Mouse (Mus musculus) A20 (cell line): ENCODE measurements around the gene Esrrb.

ENCODE experiments used
- DNase-seq: peaks from one replicate; pipeline ENCODE4 v3.0.0-alpha.2; 2011; ENCODE audit warnings: low read depth, low spot score

Gene Esrrb

DNA sequence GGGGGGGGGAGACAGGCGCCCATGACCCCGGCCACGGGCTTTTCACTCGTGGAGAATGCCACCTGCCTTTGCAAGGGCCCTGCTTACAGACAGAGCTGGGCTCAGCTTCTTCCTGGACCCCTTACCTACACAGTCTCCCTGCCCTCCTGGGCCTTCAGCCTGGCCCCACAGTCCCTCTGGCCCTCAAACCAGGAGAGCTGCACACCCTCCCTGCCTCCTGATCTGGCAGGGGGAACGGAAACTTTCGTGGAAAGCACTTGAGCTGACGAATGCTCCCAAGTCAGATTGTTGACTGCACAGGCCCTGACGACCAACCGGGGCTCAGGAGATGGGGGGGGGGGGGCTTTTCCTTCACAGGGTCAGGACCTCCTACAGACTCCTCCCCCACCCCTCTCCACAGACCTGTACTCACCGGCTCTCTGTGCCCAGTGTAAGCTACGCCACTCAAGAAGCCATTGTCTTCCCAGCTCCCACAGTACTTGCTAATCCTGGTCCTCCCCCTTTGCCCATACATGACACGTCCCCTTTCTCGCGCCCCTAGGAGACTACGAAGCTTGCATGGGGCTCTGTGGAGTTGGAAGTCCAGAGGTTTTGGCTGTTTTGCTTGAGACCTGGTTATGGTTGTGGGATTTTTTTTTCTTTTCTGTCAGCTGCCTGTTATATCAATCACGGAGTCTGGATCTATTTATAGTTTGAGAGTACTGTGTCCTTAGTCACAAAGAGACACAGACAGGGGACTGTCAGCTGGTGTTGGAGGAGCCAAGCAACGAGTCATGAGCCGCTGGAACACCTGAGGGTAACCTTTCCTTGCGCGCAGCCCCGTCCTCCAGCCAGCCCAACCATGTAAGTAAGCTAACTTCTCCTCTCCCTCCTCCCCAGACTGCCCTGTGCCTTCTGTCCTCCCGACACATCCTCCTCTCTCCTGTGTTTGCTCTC is at the start of gene Esrrb:
Gene Esrrb (plus strand): TSS at position 422 of the 936 bp plus-strand sequence.
- DNase-seq, result no peak

GRCm38 (mm10) chr12:86320629-86321028 is 40.3 kb upstream of the Esrrb start:
- no peak for DNase-seq

- DNase-seq, result no peak
These were observed 36.6 kb upstream of the Esrrb start for GRCm38 (mm10) chr12:86324297-86324696.

- DNase-seq, result no peak
These were observed 31.1 kb upstream of the Esrrb start for GRCm38 (mm10) chr12:86329813-86330212.

DNA sequence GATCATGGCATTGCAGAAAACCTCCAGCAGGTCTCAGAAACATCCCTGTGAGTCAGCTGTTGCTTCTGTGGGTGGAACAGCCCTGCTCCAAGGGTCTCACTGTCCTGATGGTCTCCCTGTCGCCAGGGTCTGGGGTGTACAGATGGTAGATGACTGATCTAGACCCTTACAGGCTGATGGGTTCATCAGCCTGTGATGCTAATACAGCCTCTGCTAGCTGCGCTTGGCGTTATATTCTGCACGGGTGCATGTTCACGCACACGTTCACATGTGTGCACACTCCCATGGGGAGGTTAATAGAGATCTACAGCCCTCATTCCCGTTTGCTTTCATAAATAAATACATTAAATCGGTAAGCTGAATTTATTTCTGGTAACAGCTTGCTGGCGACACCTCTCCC is 30.2 kb upstream of the Esrrb start:
- no peak for DNase-seq

GRCm38 (mm10) chr12:86331248-86331647 is 29.7 kb upstream of the Esrrb start:
- DNase-seq, result no peak

- peak; percentile 17 for DNase-seq
These were observed 24.7 kb upstream of the Esrrb start for GRCm38 (mm10) chr12:86336209-86336608.

DNA sequence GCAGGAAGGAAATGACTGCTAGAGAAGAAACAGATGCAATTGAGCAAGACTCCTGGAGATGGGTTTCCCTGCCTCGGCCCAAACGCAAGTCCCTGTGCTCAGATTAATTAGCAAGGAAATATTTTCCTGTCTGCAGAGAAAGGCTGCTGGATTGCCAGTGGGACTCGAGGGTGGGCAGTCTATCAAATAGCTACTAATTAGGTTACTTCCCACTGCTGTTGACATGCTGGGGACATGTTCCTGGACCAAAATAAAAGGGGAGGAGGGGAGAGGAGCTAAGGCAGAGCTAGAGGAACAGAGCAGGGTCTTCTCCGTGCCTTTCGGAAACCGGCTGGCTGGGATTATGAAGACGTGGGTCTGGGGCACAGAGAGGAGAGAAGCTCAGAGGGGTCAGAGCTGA is 24.0 kb upstream of the Esrrb start:
- DNase-seq, result no peak

- no peak for DNase-seq
These were observed 11.4 kb upstream of the Esrrb start for GRCm38 (mm10) chr12:86349477-86349876.

- no peak for DNase-seq
These were observed 1.5 kb upstream of the Esrrb start for GRCm38 (mm10) chr12:86359406-86359805.

- DNase-seq, result no peak
These were observed 1.0 kb upstream of the Esrrb start for GRCm38 (mm10) chr12:86359873-86360272.

DNA sequence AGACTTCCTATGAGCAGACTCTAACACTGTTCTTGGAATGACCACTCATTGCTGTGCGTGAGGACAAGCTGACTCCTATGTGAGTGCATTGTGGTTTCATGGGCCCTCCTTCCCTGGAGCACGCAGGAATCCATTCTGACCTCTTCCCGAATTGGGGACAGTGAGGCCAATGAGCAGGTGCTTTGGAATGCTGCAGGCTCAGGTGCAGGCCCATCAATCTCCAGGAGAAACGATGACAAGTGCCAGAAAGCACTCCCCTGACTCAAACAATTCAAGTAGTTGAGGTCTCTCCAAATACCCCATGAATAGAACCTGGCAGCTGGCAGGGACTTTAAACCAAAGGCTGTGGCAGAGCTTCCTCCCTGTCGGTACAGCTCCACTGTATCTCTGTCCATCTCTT is 3.4 kb downstream of the Esrrb start:
- no peak for DNase-seq

- no peak for DNase-seq
These were observed 3.8 kb downstream of the Esrrb start for GRCm38 (mm10) chr12:86364756-86365155.

DNA sequence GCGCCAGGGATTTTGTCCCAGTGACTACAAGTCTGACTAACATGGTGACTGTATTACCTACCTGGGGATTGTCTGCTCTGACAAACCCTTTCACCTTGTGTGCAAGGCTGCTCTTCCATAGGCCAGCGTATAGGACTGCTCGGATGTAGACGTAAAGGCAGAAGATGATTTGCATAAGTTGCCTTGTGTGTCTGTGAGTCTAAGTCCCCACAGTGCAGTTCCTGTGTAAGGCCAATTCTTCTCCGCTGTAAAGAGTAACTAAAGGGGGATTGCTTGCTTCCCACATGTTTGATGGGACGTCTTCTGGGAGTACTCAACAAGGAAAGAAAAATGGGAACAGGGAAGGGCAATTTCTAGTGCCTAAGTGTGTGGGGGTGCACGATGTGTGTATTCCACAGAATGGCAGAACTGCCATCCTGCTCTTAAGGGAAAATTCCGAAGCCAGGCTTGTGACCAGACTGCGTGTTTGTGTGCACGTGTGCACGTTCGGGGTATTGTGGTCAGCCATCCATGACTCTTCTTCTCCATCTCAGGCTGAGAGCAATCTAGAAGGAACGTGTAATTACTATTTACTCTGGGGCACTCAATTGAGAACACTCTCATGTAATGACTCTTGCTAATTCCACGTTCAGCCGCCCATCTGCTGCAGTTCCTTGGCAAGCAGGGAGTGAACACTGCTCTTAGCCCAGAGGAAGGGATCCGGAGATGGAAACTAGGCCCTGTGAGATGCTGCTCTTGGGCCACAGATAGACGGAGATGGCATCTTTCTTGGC is 9.9 kb downstream of the Esrrb start:
- DNase-seq, result no peak

DNA sequence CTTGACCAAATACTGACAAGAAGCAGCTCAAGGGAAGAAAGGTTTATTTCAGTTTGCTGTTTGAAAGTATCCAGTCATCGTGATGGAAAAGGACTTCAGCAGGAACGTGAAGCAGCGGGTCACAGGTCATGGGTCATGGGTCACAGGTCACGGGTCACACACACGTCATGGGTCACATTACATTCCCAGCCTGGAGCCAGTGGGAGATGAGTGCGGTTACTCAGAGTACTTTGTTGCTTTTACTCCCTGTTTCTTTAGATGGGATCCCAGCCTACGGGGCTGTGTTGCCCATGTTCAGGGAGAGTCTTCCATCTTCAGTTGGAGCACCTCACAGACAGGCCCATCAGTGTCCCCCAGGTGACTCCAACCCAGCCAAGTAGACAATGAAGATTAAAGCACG is 13.4 kb downstream of the Esrrb start:
- no peak for DNase-seq

- DNase-seq, result no peak
These were observed 18.8 kb downstream of the Esrrb start for GRCm38 (mm10) chr12:86379672-86380213.

- DNase-seq, result no peak
These were observed 22.9 kb downstream of the Esrrb start for GRCm38 (mm10) chr12:86383803-86384202.

DNA sequence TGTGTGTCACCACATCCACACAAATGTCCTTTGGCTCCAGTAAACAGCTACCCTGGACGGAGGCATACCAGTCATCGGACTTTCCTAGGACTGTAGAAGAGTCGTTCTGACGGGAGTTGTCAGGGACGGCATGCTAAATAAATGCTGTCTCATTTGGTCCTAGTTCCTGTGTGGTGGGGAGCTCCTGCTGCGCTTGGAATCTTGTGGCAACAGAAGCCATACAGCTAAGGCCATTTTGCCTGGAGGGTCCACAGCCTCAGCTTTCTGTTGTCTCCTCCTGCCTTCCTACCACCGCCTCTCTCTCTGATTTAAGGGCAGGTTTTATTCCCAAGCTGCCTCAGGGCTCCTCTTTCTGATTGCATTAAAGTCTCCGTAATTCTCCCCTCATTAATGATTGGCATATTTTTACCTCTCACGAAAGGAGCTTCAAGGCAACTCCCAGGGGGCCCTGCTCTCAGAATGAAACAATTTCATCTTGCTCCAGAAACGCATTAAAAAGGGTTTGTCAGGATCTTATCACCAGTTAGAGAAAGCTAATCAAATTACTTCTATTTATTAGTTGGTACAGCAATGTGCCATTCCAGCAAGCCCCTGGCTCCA is 26.9 kb downstream of the Esrrb start:
- no peak for DNase-seq

GRCm38 (mm10) chr12:86394773-86395172 is 33.9 kb downstream of the Esrrb start:
- DNase-seq, result no peak

DNA sequence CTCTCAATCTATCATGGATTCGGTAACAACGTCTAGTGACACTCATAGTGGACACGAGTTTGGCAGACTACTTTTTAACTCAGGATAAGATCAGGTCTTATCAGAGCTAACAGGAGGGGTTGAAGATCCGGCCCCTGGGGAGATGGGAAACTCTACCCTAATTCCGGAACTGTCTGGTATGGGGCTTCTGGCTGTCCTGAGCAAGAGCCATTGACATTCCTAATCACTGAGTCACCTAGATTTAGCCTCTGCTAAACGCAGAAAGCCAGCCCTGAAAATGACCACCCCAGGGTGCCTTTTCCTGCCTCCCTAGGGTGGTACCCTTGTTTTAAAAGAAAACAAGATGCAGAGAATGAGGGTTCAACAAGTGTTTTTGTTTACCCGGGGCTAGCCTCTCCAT is 34.4 kb downstream of the Esrrb start:
- DNase-seq, result no peak

- no peak for DNase-seq
These were observed 37.8 kb downstream of the Esrrb start for GRCm38 (mm10) chr12:86398762-86399161.

- DNase-seq, result peak; percentile 65
These were observed 41.8 kb downstream of the Esrrb start for GRCm38 (mm10) chr12:86402718-86403117.
